Mouse (Mus musculus): ENCODE measurements around the gene Cd63. TPM values are rescaled to one million over a fixed set of nuclear protein-coding genes. Genes with fewer than 3 reads are reported as not detected.

The Cd63 gene
- polyA plus RNA-seq, 1 experiment from 2014 or later: 572 TPM

GRCm38 (mm10) chr10:128929638-128930378 is 29.0 kb downstream of the Cd63 start:
- no peak for ATAC-seq (replicated peaks; ENCODE audit: low FRiP score, low TSS enrichment, low read depth)
- peaks cover 53% of the 10 kb centered on the region for H3K27me3 ChIP-seq (replicated peaks; ENCODE audit: control insufficient read depth, insufficient read depth, low read length)

GRCm38 (mm10) chr10:128931441-128931840 is 30.7 kb downstream of the Cd63 start:
- Histone ChIP-seq H3K9ac (ENCODE audit: low read length) (no peak overlapping the region), H3K4me2 (ENCODE audit: low read length) (no peak overlapping the region), H3K4me3 (ENCODE audit: low read depth, low read length) (no peak overlapping the region), H3K9me3 (ENCODE audit: control insufficient read depth, low read length) (no peaks in the 10 kb centered on the region), H3K4me1 (replicated peaks; ENCODE audit: control insufficient read depth, insufficient read depth, low read length) (no peaks in the 10 kb centered on the region), H3K27ac (ENCODE audit: low read depth) (no peak overlapping the region), H3K36me3 (ENCODE audit: control insufficient read depth, insufficient read depth, low read length) (no peaks in the 10 kb centered on the region), H3K27me3 (replicated peaks; ENCODE audit: control insufficient read depth, insufficient read depth, low read length) (peaks cover 69% of the 10 kb centered on the region)
- ATAC-seq (replicated peaks; ENCODE audit: low FRiP score, low TSS enrichment, low read depth): no peak
- WGBS: 50% methylated on average over 2 of the region's 2 CpGs
- no peak for DNase-seq (ENCODE audit: low spot score)

More at GRCm38 (mm10) chr10:128929638-128930378, 29.0 kb downstream of the Cd63 start:
- H3K9me3 ChIP-seq (ENCODE audit: control insufficient read depth, low read length): no peaks in the 10 kb centered on the region
- H3K4me1 ChIP-seq (replicated peaks; ENCODE audit: control insufficient read depth, insufficient read depth, low read length): no peaks in the 10 kb centered on the region
- WGBS: 65% methylated on average over 7 of the region's 7 CpGs
- H3K4me2 ChIP-seq (ENCODE audit: low read length): no peak overlapping the region
- H3K4me3 ChIP-seq (ENCODE audit: low read depth, low read length): no peak overlapping the region
- no peak overlapping the region for H3K9ac ChIP-seq (ENCODE audit: low read length)
- DNase-seq (ENCODE audit: low spot score): no peak
- no peak overlapping the region for H3K27ac ChIP-seq (ENCODE audit: low read depth)
- H3K36me3 ChIP-seq (ENCODE audit: control insufficient read depth, insufficient read depth, low read length): no peaks in the 10 kb centered on the region

- no peaks in the 10 kb centered on the region for H3K9me3 ChIP-seq (ENCODE audit: control insufficient read depth, low read length)
- no peak within 1 kb of the TSS for H3K27ac ChIP-seq (ENCODE audit: low read depth)
- H3K9ac ChIP-seq (ENCODE audit: low read length): no peak within 1 kb of the TSS
- ATAC-seq (replicated peaks; ENCODE audit: low FRiP score, low TSS enrichment, low read depth) (peak; percentile 76), DNase-seq (ENCODE audit: low spot score) (peak; percentile 70)
- H3K27me3 ChIP-seq (replicated peaks; ENCODE audit: control insufficient read depth, insufficient read depth, low read length): peaks cover 69% of the 10 kb centered on the region
- peak within 1 kb of the TSS; percentile 34 for H3K4me3 ChIP-seq (ENCODE audit: low read depth, low read length)
- no peaks in the 10 kb centered on the region for H3K36me3 ChIP-seq (ENCODE audit: control insufficient read depth, insufficient read depth, low read length)
- WGBS: under 1% methylated on average over 24 of the region's 26 CpGs
- H3K4me1 ChIP-seq (replicated peaks; ENCODE audit: control insufficient read depth, insufficient read depth, low read length): no peaks in the 10 kb centered on the region
- peak within 1 kb of the TSS; percentile 55 for H3K4me2 ChIP-seq (ENCODE audit: low read length)
Observed at GRCm38 (mm10) chr10:128933574-128933973, 32.8 kb downstream of the Cd63 start, which contains the start of gene Itga7. Gene Itga7, plus strand, starts transcription at chr10:128933818.

GRCm38 (mm10) chr10:128933976-128934721 is 33.4 kb downstream of the Cd63 start:
- peak; percentile 61 for DNase-seq (ENCODE audit: low spot score)
- no peaks in the 10 kb centered on the region for H3K4me1 ChIP-seq (replicated peaks; ENCODE audit: control insufficient read depth, insufficient read depth, low read length)
- H3K27me3 ChIP-seq (replicated peaks; ENCODE audit: control insufficient read depth, insufficient read depth, low read length): peaks cover 67% of the 10 kb centered on the region
- no peak overlapping the region for H3K9ac ChIP-seq (ENCODE audit: low read length)
- 3% methylated on average over 21 of the region's 21 CpGs for WGBS
- no peaks in the 10 kb centered on the region for H3K36me3 ChIP-seq (ENCODE audit: control insufficient read depth, insufficient read depth, low read length)
- H3K27ac ChIP-seq (ENCODE audit: low read depth): no peak overlapping the region
- no peak for ATAC-seq (replicated peaks; ENCODE audit: low FRiP score, low TSS enrichment, low read depth)
- H3K4me2 ChIP-seq (ENCODE audit: low read length): peak overlapping the region; percentile 55
- peak overlapping the region; percentile 34 for H3K4me3 ChIP-seq (ENCODE audit: low read depth, low read length)
- no peaks in the 10 kb centered on the region for H3K9me3 ChIP-seq (ENCODE audit: control insufficient read depth, low read length)

GRCm38 (mm10) chr10:128934997-128935787 is 34.4 kb downstream of the Cd63 start:
- 57% methylated on average over 7 of the region's 7 CpGs for WGBS
- Histone ChIP-seq H3K9me3 (ENCODE audit: control insufficient read depth, low read length) (no peaks in the 10 kb centered on the region), H3K27me3 (replicated peaks; ENCODE audit: control insufficient read depth, insufficient read depth, low read length) (peaks cover 59% of the 10 kb centered on the region), H3K4me2 (ENCODE audit: low read length) (no peak overlapping the region), H3K9ac (ENCODE audit: low read length) (no peak overlapping the region), H3K36me3 (ENCODE audit: control insufficient read depth, insufficient read depth, low read length) (no peaks in the 10 kb centered on the region), H3K4me1 (replicated peaks; ENCODE audit: control insufficient read depth, insufficient read depth, low read length) (no peaks in the 10 kb centered on the region), H3K27ac (ENCODE audit: low read depth) (no peak overlapping the region), H3K4me3 (ENCODE audit: low read depth, low read length) (no peak overlapping the region)
- no peak for DNase-seq (ENCODE audit: low spot score)
- no peak for ATAC-seq (replicated peaks; ENCODE audit: low FRiP score, low TSS enrichment, low read depth)

- peaks cover 55% of the 10 kb centered on the region for H3K27me3 ChIP-seq (replicated peaks; ENCODE audit: control insufficient read depth, insufficient read depth, low read length)
- H3K4me1 ChIP-seq (replicated peaks; ENCODE audit: control insufficient read depth, insufficient read depth, low read length): no peaks in the 10 kb centered on the region
- H3K36me3 ChIP-seq (ENCODE audit: control insufficient read depth, insufficient read depth, low read length): no peaks in the 10 kb centered on the region
- H3K4me3 ChIP-seq (ENCODE audit: low read depth, low read length): no peak overlapping the region
- DNase-seq (ENCODE audit: low spot score) (no peak), ATAC-seq (replicated peaks; ENCODE audit: low FRiP score, low TSS enrichment, low read depth) (no peak)
- H3K27ac ChIP-seq (ENCODE audit: low read depth): no peak overlapping the region
- no peak overlapping the region for H3K4me2 ChIP-seq (ENCODE audit: low read length)
- H3K9ac ChIP-seq (ENCODE audit: low read length): no peak overlapping the region
- 73% methylated on average over 8 of the region's 8 CpGs for WGBS
- no peaks in the 10 kb centered on the region for H3K9me3 ChIP-seq (ENCODE audit: control insufficient read depth, low read length)
Observed at GRCm38 (mm10) chr10:128935826-128936440, 35.1 kb downstream of the Cd63 start.

- Histone ChIP-seq H3K4me1 (replicated peaks; ENCODE audit: control insufficient read depth, insufficient read depth, low read length) (no peaks in the 10 kb centered on the region), H3K9ac (ENCODE audit: low read length) (no peak overlapping the region), H3K4me2 (ENCODE audit: low read length) (no peak overlapping the region), H3K9me3 (ENCODE audit: control insufficient read depth, low read length) (no peaks in the 10 kb centered on the region), H3K36me3 (ENCODE audit: control insufficient read depth, insufficient read depth, low read length) (no peaks in the 10 kb centered on the region), H3K4me3 (ENCODE audit: low read depth, low read length) (no peak overlapping the region), H3K27ac (ENCODE audit: low read depth) (no peak overlapping the region), H3K27me3 (replicated peaks; ENCODE audit: control insufficient read depth, insufficient read depth, low read length) (peaks cover 35% of the 10 kb centered on the region)
- 70% methylated on average over 12 of the region's 12 CpGs for WGBS
- DNase-seq (ENCODE audit: low spot score): no peak
- no peak for ATAC-seq (replicated peaks; ENCODE audit: low FRiP score, low TSS enrichment, low read depth)
Observed at GRCm38 (mm10) chr10:128937756-128938390, 37.1 kb downstream of the Cd63 start.

- DNase-seq (ENCODE audit: low spot score) (no peak), ATAC-seq (replicated peaks; ENCODE audit: low FRiP score, low TSS enrichment, low read depth) (no peak)
- WGBS: 81% methylated on average over 9 of the region's 9 CpGs
- Histone ChIP-seq H3K27ac (ENCODE audit: low read depth) (no peak overlapping the region), H3K9ac (ENCODE audit: low read length) (no peak overlapping the region), H3K4me1 (replicated peaks; ENCODE audit: control insufficient read depth, insufficient read depth, low read length) (no peaks in the 10 kb centered on the region), H3K9me3 (ENCODE audit: control insufficient read depth, low read length) (no peaks in the 10 kb centered on the region), H3K36me3 (ENCODE audit: control insufficient read depth, insufficient read depth, low read length) (no peaks in the 10 kb centered on the region), H3K27me3 (replicated peaks; ENCODE audit: control insufficient read depth, insufficient read depth, low read length) (peaks cover 29% of the 10 kb centered on the region), H3K4me2 (ENCODE audit: low read length) (no peak overlapping the region), H3K4me3 (ENCODE audit: low read depth, low read length) (no peak overlapping the region)
Observed at GRCm38 (mm10) chr10:128938457-128938856, 37.7 kb downstream of the Cd63 start.

Measured in intestine, embryonic 14.5 days (tissue).